Mouse (Mus musculus): ENCODE measurements around the gene Rnf150. TPM values are rescaled to one million over a fixed set of nuclear protein-coding genes. Genes with fewer than 3 reads are reported as not detected.
A peak's percentile ranks its signal among the peaks of the same experiment; 100 is the strongest.

Gene Rnf150
- polyA plus RNA-seq, 1 experiment = 2.0 TPM

DNA sequence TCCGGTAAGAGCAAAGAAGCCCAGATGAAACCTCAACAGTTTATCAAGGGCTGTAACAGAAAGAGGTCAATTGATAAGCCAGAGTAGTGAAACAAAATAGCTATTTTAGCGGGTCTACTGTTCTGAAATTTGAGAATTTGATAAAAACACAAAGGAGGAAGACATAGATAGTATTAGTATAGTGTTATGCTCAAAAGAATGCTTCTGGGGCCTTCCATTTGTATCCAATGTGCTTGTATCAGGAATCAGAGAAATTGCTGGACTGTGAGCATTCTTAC, 3.9 kb upstream of the Rnf150 start:
- H3K4me3 ChIP-seq = no peak overlapping the region
- H3ac ChIP-seq (ENCODE audit: control insufficient read depth, insufficient read length) = no peak overlapping the region
- H3K79me2 ChIP-seq (ENCODE audit: control insufficient read depth, insufficient read depth) = peaks cover 3% of the 10 kb centered on the region
- TF ChIP-seq TCF12 (IDR thresholded peaks at IDR 0.05; ENCODE audit: insufficient read depth, poor library complexity, severe bottlenecking) (no peak), USF1 (IDR thresholded peaks at IDR 0.05; ENCODE audit: low read depth) (no peak), MAX (IDR thresholded peaks at IDR 0.05; ENCODE audit: low read depth) (no peak), MYOD1 (IDR thresholded peaks at IDR 0.05; ENCODE audit: control insufficient read depth in 1 of 3, insufficient read length in 2 of 3, low read depth in 2 of 3) (no peak), E2F4 (IDR thresholded peaks at IDR 0.05; ENCODE audit: insufficient read depth) (no peak), REST (IDR thresholded peaks at IDR 0.05; ENCODE audit: insufficient read depth, insufficient read length) (no peak), POLR2AphosphoS2 (IDR thresholded peaks at IDR 0.05; ENCODE audit: insufficient read length, low read depth) (no peak), TCF3 (IDR thresholded peaks at IDR 0.05; ENCODE audit: insufficient read length, low read depth) (no peak)
- H3K27me3 ChIP-seq (ENCODE audit: control insufficient read depth, insufficient read depth, insufficient read length) = no peaks in the 10 kb centered on the region
- peak overlapping the region; percentile 45 for H3K4me2 ChIP-seq (ENCODE audit: low read depth)
- no peaks in the 10 kb centered on the region for H3K36me3 ChIP-seq (ENCODE audit: control insufficient read depth, insufficient read depth)

DNA sequence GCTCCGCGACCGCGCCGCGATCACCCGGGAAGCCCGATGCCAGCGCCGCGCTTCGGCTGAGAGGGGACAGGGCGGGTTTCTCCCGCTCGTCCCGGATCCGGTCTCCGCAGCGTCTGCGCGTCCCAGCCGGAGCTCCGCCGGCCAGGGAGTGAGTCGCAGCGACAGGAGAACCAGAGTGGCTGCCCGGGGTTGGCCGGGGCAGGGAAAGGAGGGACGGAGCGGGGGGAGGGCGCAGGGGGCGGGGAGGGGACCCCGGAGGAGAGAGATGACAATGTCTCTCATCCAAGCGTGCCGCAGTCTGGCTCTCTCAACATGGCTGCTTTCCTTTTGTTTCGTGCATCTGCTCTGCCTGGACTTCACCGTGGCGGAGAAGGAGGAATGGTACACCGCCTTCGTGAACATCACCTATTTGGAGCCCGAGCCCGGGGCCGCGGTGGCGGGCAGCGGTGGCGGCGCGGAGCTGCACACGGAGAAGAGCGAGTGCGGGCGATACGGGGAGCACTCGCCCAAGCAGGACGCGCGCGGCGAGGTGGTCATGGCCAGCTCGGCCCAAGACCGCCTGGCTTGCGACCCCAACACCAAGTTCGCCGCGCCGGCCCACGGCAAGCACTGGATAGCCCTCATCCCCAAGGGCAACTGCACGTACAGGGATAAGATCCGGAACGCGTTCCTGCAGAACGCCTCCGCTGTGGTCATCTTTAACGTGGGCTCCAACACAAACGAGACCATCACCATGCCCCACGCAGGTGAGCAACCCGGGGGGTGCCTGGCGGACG, 777 bp downstream of the Rnf150 start:
- peak overlapping the region; percentile 80 for H3K4me3 ChIP-seq
- H3K4me2 ChIP-seq (ENCODE audit: low read depth) = peak overlapping the region; percentile 73
- peaks cover 34% of the 10 kb centered on the region for H3K79me2 ChIP-seq (ENCODE audit: control insufficient read depth, insufficient read depth)
- no peaks in the 10 kb centered on the region for H3K36me3 ChIP-seq (ENCODE audit: control insufficient read depth, insufficient read depth)
- no peaks in the 10 kb centered on the region for H3K27me3 ChIP-seq (ENCODE audit: control insufficient read depth, insufficient read depth, insufficient read length)
- peak overlapping the region; percentile 40 for H3ac ChIP-seq (ENCODE audit: control insufficient read depth, insufficient read length)
- TF ChIP-seq POLR2A (IDR thresholded peaks at IDR 0.05; ENCODE audit: insufficient read length, low read depth) (peak; percentile 41), CEBPB (IDR thresholded peaks at IDR 0.05; ENCODE audit: insufficient read depth, poor library complexity, severe bottlenecking) (no peak), POLR2AphosphoS2 (IDR thresholded peaks at IDR 0.05; ENCODE audit: insufficient read length, low read depth) (no peak), MYOD1 (IDR thresholded peaks at IDR 0.05; ENCODE audit: control insufficient read depth in 1 of 3, insufficient read length in 2 of 3, low read depth in 2 of 3) (peak in 1 of 3 experiments; percentile 5)

DNA sequence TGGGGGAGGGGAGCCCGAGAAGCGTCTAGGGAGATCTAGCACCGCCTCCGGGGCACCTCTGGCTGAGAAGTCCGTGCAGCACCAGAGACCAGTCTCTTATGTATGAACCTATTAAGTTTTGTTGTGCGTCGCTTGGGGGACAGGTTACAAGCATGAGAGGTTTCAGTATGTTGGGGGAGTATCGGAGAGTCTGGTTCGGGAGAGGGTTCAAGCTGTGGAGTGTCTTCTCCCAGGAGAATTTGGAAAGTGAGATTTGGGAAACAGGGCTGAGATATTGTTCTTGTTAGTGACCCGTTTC, 1.3 kb downstream of the Rnf150 start:
- TF ChIP-seq MAX (IDR thresholded peaks at IDR 0.05; ENCODE audit: low read depth) = no peak

DNA sequence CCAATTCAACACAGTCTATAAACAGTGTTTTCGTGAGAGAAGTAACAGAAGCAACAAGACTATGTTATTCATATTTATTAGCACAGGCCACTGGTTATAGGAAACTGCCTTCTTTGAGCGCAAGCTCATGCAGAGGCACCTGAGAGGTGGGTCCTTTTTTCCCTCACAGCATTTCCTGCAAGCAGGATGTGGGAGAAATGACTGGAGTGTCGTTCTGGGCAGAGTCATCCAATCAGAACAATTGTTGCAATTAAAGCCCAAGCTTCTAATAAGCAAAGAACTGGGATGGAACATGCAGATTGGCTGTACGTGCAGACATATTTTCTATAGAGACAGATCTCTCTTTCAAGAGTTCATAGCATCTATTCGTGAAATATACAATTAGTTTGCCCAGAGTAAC, 2.1 kb downstream of the Rnf150 start:
- Histone ChIP-seq H3ac (ENCODE audit: control insufficient read depth, insufficient read length) (no peak overlapping the region), H3K4me3 (peak overlapping the region; percentile 80), H3K36me3 (ENCODE audit: control insufficient read depth, insufficient read depth) (no peaks in the 10 kb centered on the region), H3K4me2 (ENCODE audit: low read depth) (peak overlapping the region; percentile 73), H3K27me3 (ENCODE audit: control insufficient read depth, insufficient read depth, insufficient read length) (no peaks in the 10 kb centered on the region), H3K79me2 (ENCODE audit: control insufficient read depth, insufficient read depth) (peaks cover 43% of the 10 kb centered on the region)
- no peak for TF ChIP-seq MAX (IDR thresholded peaks at IDR 0.05; ENCODE audit: low read depth)

More for the DNA sequence above, 1.3 kb downstream of the Rnf150 start:
- Histone ChIP-seq H3K4me2 (ENCODE audit: low read depth) (peak overlapping the region; percentile 73), H3K4me3 (peak overlapping the region; percentile 80), H3ac (ENCODE audit: control insufficient read depth, insufficient read length) (peak overlapping the region; percentile 40), H3K27me3 (ENCODE audit: control insufficient read depth, insufficient read depth, insufficient read length) (no peaks in the 10 kb centered on the region), H3K36me3 (ENCODE audit: control insufficient read depth, insufficient read depth) (no peaks in the 10 kb centered on the region), H3K79me2 (ENCODE audit: control insufficient read depth, insufficient read depth) (peaks cover 40% of the 10 kb centered on the region)

DNA sequence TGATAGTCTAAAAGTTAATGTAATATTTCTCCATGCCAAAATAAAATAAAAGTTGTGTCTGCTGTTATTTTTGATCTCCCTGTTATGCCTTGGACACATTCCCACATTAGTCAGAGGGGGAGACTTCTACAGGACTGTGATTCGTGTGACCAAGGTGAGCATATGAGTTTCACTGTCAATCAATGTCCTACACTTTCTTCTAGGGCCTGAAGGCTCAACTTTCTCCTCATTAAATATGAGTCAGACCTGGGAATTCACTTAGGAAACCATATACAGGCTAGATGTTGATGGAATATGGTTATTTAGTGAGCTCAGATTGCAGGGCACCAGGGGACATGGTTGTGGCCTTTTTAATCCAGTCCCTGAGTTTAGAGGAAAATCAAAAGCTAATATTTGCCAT, 3.1 kb downstream of the Rnf150 start:
- peak overlapping the region; percentile 73 for H3K4me2 ChIP-seq (ENCODE audit: low read depth)
- TF ChIP-seq CEBPB (IDR thresholded peaks at IDR 0.05; ENCODE audit: insufficient read depth, poor library complexity, severe bottlenecking) = no peak
- TF ChIP-seq E2F4 (IDR thresholded peaks at IDR 0.05; ENCODE audit: insufficient read depth) = no peak
- TF ChIP-seq TCF12 (IDR thresholded peaks at IDR 0.05; ENCODE audit: insufficient read depth, poor library complexity, severe bottlenecking) = no peak
- TF ChIP-seq SRF (IDR thresholded peaks at IDR 0.05; ENCODE audit: control insufficient read depth, insufficient read length, low read depth) = no peak
- no peak for TF ChIP-seq TCF3 (IDR thresholded peaks at IDR 0.05; ENCODE audit: insufficient read length, low read depth)
- TF ChIP-seq POLR2A (IDR thresholded peaks at IDR 0.05; ENCODE audit: insufficient read length, low read depth) = no peak
- no peak for TF ChIP-seq MYOD1 (IDR thresholded peaks at IDR 0.05; ENCODE audit: control insufficient read depth in 1 of 3, insufficient read length in 2 of 3, low read depth in 2 of 3)
- TF ChIP-seq MYOG (IDR thresholded peaks at IDR 0.05; ENCODE audit: control insufficient read depth in 1 of 3, insufficient read depth in 1 of 3, insufficient read length in 2 of 3, low read depth in 2 of 3) = no peak
- no peak for TF ChIP-seq USF1 (IDR thresholded peaks at IDR 0.05; ENCODE audit: low read depth)
- TF ChIP-seq POLR2AphosphoS2 (IDR thresholded peaks at IDR 0.05; ENCODE audit: insufficient read length, low read depth) = no peak
- no peak for TF ChIP-seq MAX (IDR thresholded peaks at IDR 0.05; ENCODE audit: low read depth)
- no peak for TF ChIP-seq REST (IDR thresholded peaks at IDR 0.05; ENCODE audit: insufficient read depth, insufficient read length)
- H3K4me3 ChIP-seq = no peak overlapping the region
- H3K27me3 ChIP-seq (ENCODE audit: control insufficient read depth, insufficient read depth, insufficient read length) = no peaks in the 10 kb centered on the region
- no peak overlapping the region for H3ac ChIP-seq (ENCODE audit: control insufficient read depth, insufficient read length)
- H3K79me2 ChIP-seq (ENCODE audit: control insufficient read depth, insufficient read depth) = peaks cover 43% of the 10 kb centered on the region
- no peaks in the 10 kb centered on the region for H3K36me3 ChIP-seq (ENCODE audit: control insufficient read depth, insufficient read depth)

Measured in myocyte (in vitro differentiated cells).